Mouse (Mus musculus) MEL (cell line): ENCODE results near the gene Tbl1x. TPM values are rescaled to one million over a fixed set of nuclear protein-coding genes. Genes with fewer than 3 reads are reported as not detected.
A peak's percentile ranks its signal among the peaks of the same experiment; 100 is the strongest.

ENCODE experiments used
- DNase-seq: peaks from one replicate; pipeline ENCODE4 v3.0.0; 2011; ENCODE audit warnings: low read depth, low spot score
- H3K27ac ChIP-seq: 2 replicates; pipeline ENCODE4 v1.5.1; 2012; ENCODE audit warnings: low read depth, mild to moderate bottlenecking, control low read depth, low read length, moderate library complexity; ENCODE audit not compliant: control insufficient read depth
- H3K27me3 ChIP-seq, 2 experiments: fragments of 150-350 bp in 1 of 2; sonication (generic) in 1 of 2; 2 replicates each; pipeline ENCODE4 v1.6.1; 2012; ENCODE audit warnings: low read length in 2 of 2, mild to moderate bottlenecking in 2 of 2, improper control_type of control experiment in 1 of 2, moderate library complexity in 1 of 2; ENCODE audit not compliant: insufficient read depth in 2 of 2, control insufficient read depth in 1 of 2
- H3K36me3 ChIP-seq, 2 experiments: 2 replicates each; pipeline ENCODE4 v1.6.1; 2012 to 2014; ENCODE audit warnings: low read length in 2 of 2, improper control_type of control experiment in 1 of 2, inconsistent platforms in 1 of 2, mild to moderate bottlenecking in 1 of 2; ENCODE audit not compliant: insufficient read depth in 2 of 2, control insufficient read depth in 1 of 2
- H3K4me1 ChIP-seq, 2 experiments: fragments of 150-350 bp in 1 of 2; sonication (generic) in 1 of 2; 2 replicates each; pipeline ENCODE4 v1.6.1; 2012; ENCODE audit warnings: low read length in 2 of 2, improper control_type of control experiment in 1 of 2, mild to moderate bottlenecking in 1 of 2; ENCODE audit not compliant: insufficient read depth in 2 of 2, control insufficient read depth in 1 of 2
- H3K4me3 ChIP-seq, 2 experiments: fragments of 150-350 bp in 1 of 2; sonication (generic) in 1 of 2; 2 replicates each; pipeline ENCODE4 v1.5.1; 2012; ENCODE audit warnings: low read depth in 2 of 2, low read length in 2 of 2, mild to moderate bottlenecking in 2 of 2, moderate library complexity in 2 of 2, control low read depth in 1 of 2, improper control_type of control experiment in 1 of 2; ENCODE audit not compliant: control insufficient read depth in 1 of 2, insufficient read depth in 1 of 2
- H3K79me2 ChIP-seq: 2 replicates; pipeline ENCODE4 v1.6.1; 2012; ENCODE audit warnings: mild to moderate bottlenecking, low read length, moderate library complexity; ENCODE audit not compliant: control insufficient read depth, poor library complexity, insufficient read depth
- H3K9ac ChIP-seq: 2 replicates; pipeline ENCODE4 v1.6.1; 2012; ENCODE audit warnings: low read depth, mild to moderate bottlenecking, control low read depth, low read length, moderate library complexity; ENCODE audit not compliant: control insufficient read depth, poor library complexity, severe bottlenecking
- H3K9me3 ChIP-seq: fragments of 150-350 bp; sonication (generic); replicated peaks from 2 replicates; pipeline ENCODE4 v1.6.1; 2012; ENCODE audit warnings: mild to moderate bottlenecking, low read length, improper control_type of control experiment, moderate library complexity; ENCODE audit not compliant: insufficient read depth
- CTCF ChIP-seq, 3 experiments: IDR thresholded peaks in 2 of 3; conservative IDR thresholded peaks in 1 of 3; 2 replicates each; pipeline ENCODE4 v1.5.1; 2011 to 2012; ENCODE audit warnings: low read length in 3 of 3, low read depth in 2 of 3, mild to moderate bottlenecking in 2 of 3, improper control_type of control experiment in 1 of 3, inconsistent platforms in 1 of 3, mixed read lengths in 1 of 3, moderate library complexity in 1 of 3; ENCODE audit not compliant: control insufficient read depth in 1 of 3, insufficient read depth in 1 of 3, poor library complexity in 1 of 3, severe bottlenecking in 1 of 3
- ELF1 ChIP-seq: IDR thresholded peaks from 2 replicates; pipeline ENCODE4 v1.6.1; 2014; ENCODE audit warnings: low read depth, mild to moderate bottlenecking, inconsistent platforms, low read length, improper control_type of control experiment, moderate library complexity
- EP300 ChIP-seq, 2 experiments: IDR thresholded peaks; 2 replicates each; pipeline ENCODE4 v1.6.1; 2011; ENCODE audit warnings: improper control_type of control experiment in 2 of 2, low read length in 2 of 2, low read depth in 1 of 2, mild to moderate bottlenecking in 1 of 2
- ETS1 ChIP-seq: IDR thresholded peaks from 2 replicates; pipeline ENCODE4 v1.6.1; 2012; ENCODE audit warnings: low read depth, mild to moderate bottlenecking, inconsistent platforms, low read length, improper control_type of control experiment, moderate library complexity
- GABPA ChIP-seq: IDR thresholded peaks from 2 replicates; pipeline ENCODE4 v1.6.1; 2012; ENCODE audit warnings: low read depth, mild to moderate bottlenecking, inconsistent platforms, low read length, improper control_type of control experiment, moderate library complexity
- GATA1 ChIP-seq: IDR thresholded peaks from 2 replicates; pipeline ENCODE4 v1.6.1; 2011; ENCODE audit warnings: low read depth, low read length, improper control_type of control experiment
- MAFK ChIP-seq: IDR thresholded peaks from 2 replicates; pipeline ENCODE4 v1.6.1; 2011; ENCODE audit warnings: low read depth, mild to moderate bottlenecking, low read length, improper control_type of control experiment, borderline replicate concordance
- MEF2A ChIP-seq: IDR thresholded peaks from 2 replicates; pipeline ENCODE4 v1.6.1; 2014; ENCODE audit warnings: low read depth, mild to moderate bottlenecking, inconsistent platforms, low read length, improper control_type of control experiment; ENCODE audit not compliant: poor library complexity, insufficient replicate concordance, severe bottlenecking; ENCODE audit errors: extremely low read depth
- POLR2A ChIP-seq, 2 experiments: IDR thresholded peaks; 2 replicates each; pipeline ENCODE4 v1.6.1; 2011 to 2012; ENCODE audit warnings: low read length in 2 of 2, mild to moderate bottlenecking in 2 of 2, control low read depth in 1 of 2, improper control_type of control experiment in 1 of 2, low read depth in 1 of 2, moderate library complexity in 1 of 2; ENCODE audit not compliant: control insufficient read depth in 1 of 2, insufficient read depth in 1 of 2, poor library complexity in 1 of 2
- RAD21 ChIP-seq: IDR thresholded peaks from 2 replicates; pipeline ENCODE4 v1.6.1; 2011; ENCODE audit warnings: mild to moderate bottlenecking, low read depth, low read length, improper control_type of control experiment
- RCOR1 ChIP-seq: IDR thresholded peaks from 2 replicates; pipeline ENCODE4 v1.6.1; 2012; ENCODE audit warnings: low read depth, mild to moderate bottlenecking, inconsistent platforms, low read length, improper control_type of control experiment
- SIN3A ChIP-seq: IDR thresholded peaks from 2 replicates; pipeline ENCODE4 v1.6.1; 2012; ENCODE audit warnings: low read length, improper control_type of control experiment, inconsistent platforms
- SMC3 ChIP-seq: IDR thresholded peaks from 2 replicates; pipeline ENCODE4 v1.6.1; 2011; ENCODE audit warnings: low read depth, low read length, improper control_type of control experiment
- TAL1 ChIP-seq: IDR thresholded peaks from 2 replicates; pipeline ENCODE4 v1.6.1; 2012; ENCODE audit warnings: mild to moderate bottlenecking, inconsistent platforms, low read length, moderate library complexity, mixed read lengths
- TBP ChIP-seq: IDR thresholded peaks from 2 replicates; pipeline ENCODE4 v1.8.0; 2011; ENCODE audit warnings: low read depth, low read length, improper control_type of control experiment
- TCF12 ChIP-seq: IDR thresholded peaks from 2 replicates; pipeline ENCODE4 v1.6.1; 2014; ENCODE audit warnings: low read depth, mild to moderate bottlenecking, inconsistent platforms, low read length, improper control_type of control experiment, moderate library complexity
- ZC3H11A ChIP-seq: IDR thresholded peaks from 2 replicates; pipeline ENCODE4 v1.6.1; 2012; ENCODE audit warnings: low read depth, mild to moderate bottlenecking, inconsistent platforms, low read length, improper control_type of control experiment
- ZMIZ1 ChIP-seq: IDR thresholded peaks from 2 replicates; pipeline ENCODE4 v1.6.1; 2012; ENCODE audit warnings: low read depth, mild to moderate bottlenecking, inconsistent platforms, low read length, improper control_type of control experiment, moderate library complexity
- ZNF384 ChIP-seq: IDR thresholded peaks from 2 replicates; pipeline ENCODE4 v1.6.1; 2012; ENCODE audit warnings: low read depth, mild to moderate bottlenecking, inconsistent platforms, low read length, improper control_type of control experiment
- polyA plus RNA-seq, 2 experiments: library from polyadenylated mRNA; stranded (reverse) in 1 of 2; unstranded in 1 of 2; fragments of >175 nt in 1 of 2; fragments of >200 nt in 1 of 2; gene quantifications; 2 replicates each; pipeline versions ENCODE4 v1.2.1 to v1.2.4; 2012; ENCODE audit warnings: low replicate concordance in 2 of 2, low read depth in 1 of 2; ENCODE audit not compliant: insufficient read length in 2 of 2, insufficient read depth in 1 of 2, missing spikeins in 1 of 2
- total RNA-seq: library from RNA; depleted of rRNA; stranded (reverse); fragments of 300-350 nt; gene quantifications from 2 replicates; pipeline ENCODE4 v1.2.3, GENCODE M21; 2012

Gene Tbl1x
- total and polyA plus RNA-seq, 3 experiments: 17.1 to 42.5 (median 27.6) TPM

- H3K9ac ChIP-seq: no peak overlapping the region
- H3K4me1 ChIP-seq: peaks cover 0 to 5% of the 10 kb centered on the region in 2 experiments; a peak in 1 of 4 replicates
- H3K27me3 ChIP-seq: no peaks in the 10 kb centered on the region
- peaks cover 0 to 4% of the 10 kb centered on the region in 2 experiments; a peak in 1 of 4 replicates for H3K36me3 ChIP-seq
- H3K9me3 ChIP-seq: no peaks in the 10 kb centered on the region
- no peak overlapping the region for H3K27ac ChIP-seq
- peaks cover 6% of the 10 kb centered on the region; the same call in 1 of the 2 replicates for H3K79me2 ChIP-seq
- no peak for DNase-seq
- no peak for TF ChIP-seq POLR2A (IDR thresholded peaks at IDR 0.05; ENCODE audit: control insufficient read depth in 1 of 2, insufficient read depth in 1 of 2, low read depth in 1 of 2, low read length in 2 of 2, poor library complexity in 1 of 2)
- no peak for TF ChIP-seq ELF1
- no peak for TF ChIP-seq ZNF384
- TF ChIP-seq RAD21: no peak
- no peak for TF ChIP-seq TCF12
- TF ChIP-seq TBP: no peak
- H3K4me3 ChIP-seq: no peak overlapping the region
Observed at GRCm38 (mm10) chrX:77585974-77586373, 75.2 kb downstream of the Tbl1x start.

DNA sequence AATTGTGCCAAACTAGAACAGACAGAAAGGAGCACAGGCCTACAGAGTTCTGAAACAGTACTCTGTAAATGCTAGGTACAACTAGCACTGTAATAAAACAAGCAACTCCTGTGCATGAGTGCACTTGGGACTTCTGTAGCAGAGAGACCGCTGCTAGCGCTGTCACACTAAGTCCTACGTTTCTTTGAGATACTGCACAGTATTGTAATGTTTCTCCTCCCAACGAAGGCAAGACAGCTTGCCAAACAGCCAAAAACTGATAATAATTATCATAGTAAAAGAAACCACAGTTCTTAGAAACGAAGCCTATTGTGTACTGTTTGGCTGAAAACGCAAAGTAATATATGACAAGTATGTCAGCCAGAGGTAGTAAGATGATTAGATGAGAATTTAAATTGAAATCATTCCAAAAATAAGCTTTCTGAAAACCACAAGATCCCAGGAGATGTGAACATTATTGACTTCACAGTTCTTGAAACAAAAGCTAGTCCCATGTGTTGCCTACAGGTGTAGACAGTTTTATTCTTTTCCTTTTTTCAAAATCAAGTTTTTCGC is 83.9 kb downstream of the Tbl1x start:
- H3K9me3 ChIP-seq: no peaks in the 10 kb centered on the region
- peak overlapping the region; percentile 11; the same call in 1 of the 2 replicates for H3K27ac ChIP-seq
- TF ChIP-seq SMC3: no peak
- TF ChIP-seq TAL1: no peak
- TF ChIP-seq SIN3A: peak; percentile 64
- TF ChIP-seq GABPA: no peak
- TF ChIP-seq ZC3H11A: no peak
- no peak for TF ChIP-seq CTCF (IDR thresholded peaks at IDR 0.05 in 2 of 3, conservative IDR thresholded peaks at IDR 0.05 in 1 of 3; ENCODE audit: control insufficient read depth in 1 of 3, insufficient read depth in 1 of 3, low read depth in 2 of 3, low read length in 3 of 3, poor library complexity in 1 of 3, severe bottlenecking in 1 of 3)
- TF ChIP-seq RAD21: no peak
- TF ChIP-seq RCOR1: peak; percentile 47; the same call in 1 of the 2 replicates
- TF ChIP-seq GATA1: peak; percentile 48
- TF ChIP-seq ETS1: peak; percentile 83
- no peak for TF ChIP-seq ZMIZ1
- peak; percentile 66; the same call in 1 of the 2 replicates for TF ChIP-seq MEF2A
- peak; percentile 55 to 60 for TF ChIP-seq EP300 (IDR thresholded peaks at IDR 0.05; ENCODE audit: low read depth in 1 of 2, low read length in 2 of 2)
- TF ChIP-seq TCF12: 0 out of 2 replicates have a peak, but pooled peaks have one; percentile 18
- 0 out of 2 replicates have a peak, but pooled peaks have one; percentile 21 for TF ChIP-seq MAFK
- H3K79me2 ChIP-seq: peaks cover 5% of the 10 kb centered on the region; the same call in 1 of the 2 replicates
- peaks cover 0 to 30% of the 10 kb centered on the region in 2 experiments; a peak in 3 of 4 replicates for H3K36me3 ChIP-seq
- peaks cover 10 to 17% of the 10 kb centered on the region in 2 experiments for H3K4me1 ChIP-seq
- DNase-seq: peak; percentile 68
- H3K4me3 ChIP-seq: no peak overlapping the region
- no peaks in the 10 kb centered on the region for H3K27me3 ChIP-seq
- no peak overlapping the region for H3K9ac ChIP-seq
